Mouse (Mus musculus) cerebellum, adult 2 months (tissue): ENCODE data around the gene Cdh16.

ENCODE experiments used
- CTCF ChIP-seq: fragments of 200-500 bp; IDR thresholded peaks from 2 replicates; pipeline ENCODE4 v1.5.1; 2011; ENCODE audit warnings: low read depth, mild to moderate bottlenecking, control low read depth, low read length, moderate library complexity, borderline replicate concordance; ENCODE audit not compliant: insufficient read depth
- POLR2A ChIP-seq: fragments of 200-500 bp; IDR thresholded peaks from 2 replicates; pipeline ENCODE4 v1.6.1; 2011; ENCODE audit warnings: low read length, control low read depth, borderline replicate concordance; ENCODE audit not compliant: insufficient read depth

DNA sequence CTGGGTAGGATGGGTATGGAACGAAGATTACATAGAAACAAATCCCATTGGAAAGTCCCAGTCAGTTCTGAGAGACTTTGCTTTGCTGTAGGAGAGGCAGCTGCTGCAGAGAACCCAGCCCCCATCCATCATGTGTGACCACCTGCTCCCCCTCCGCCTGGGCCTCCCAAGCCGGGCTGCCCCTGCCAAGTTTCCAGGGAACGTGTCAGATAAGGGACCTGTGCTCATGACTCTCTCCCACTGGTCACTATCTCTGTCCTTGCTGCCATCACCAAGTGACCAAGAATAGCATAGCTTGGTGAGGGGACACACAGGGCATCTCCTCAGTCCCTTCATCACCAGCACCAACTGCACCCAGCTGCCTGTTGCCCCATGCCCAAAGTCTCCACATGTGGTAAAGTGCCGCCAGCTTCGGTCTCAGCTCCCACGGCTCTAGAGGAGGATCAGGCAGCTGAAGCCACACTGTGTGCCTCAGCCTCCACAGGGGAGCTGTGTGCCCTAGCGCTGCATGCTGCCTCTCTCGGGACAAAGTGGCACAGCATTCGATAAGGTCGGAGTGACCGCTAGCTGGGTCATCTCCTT, 13.9 kb downstream of the Cdh16 start:
- TF ChIP-seq POLR2A = no peak
- no peak for TF ChIP-seq CTCF
